Comparison of ENCODE assay signal across 23 mouse cellular contexts in genomic region chr5:27203131-27203530, GRCm38 (mm10).
DNase-seq lines count a peak whose midpoint lies in the region; ATAC-seq and TF ChIP-seq lines count a peak whose summit lies in the region.
"Had no signal": no experiment of that assay in that cellular context is flagged by ENCODE, and none has a peak within 500 bp of the region (broad histone marks: within the 10 kb centered on the region; RNA-seq: fewer than 3 reads in every experiment).

No protein-coding gene starts in this region.

- H3K27ac ChIP-seq in forebrain, postnatal 0 days (ENCODE audit: low read depth, low read length), result no peak overlapping the region
- no peak overlapping the region for H3K27ac ChIP-seq in forebrain, embryonic 10.5 days
- H3K27ac ChIP-seq: heart, embryonic 10.5 days; limb, embryonic 15.5 days; liver, embryonic 15.5 days; midbrain, embryonic 15.5 days had no signal

- no peaks in the 10 kb centered on the region for H3K27me3 ChIP-seq in forebrain, postnatal 0 days (ENCODE audit: insufficient read depth, low read length)
- no peaks in the 10 kb centered on the region for H3K27me3 ChIP-seq in forebrain, embryonic 10.5 days (ENCODE audit: poor library complexity, severe bottlenecking)
- H3K27me3 ChIP-seq: limb, embryonic 15.5 days; liver, embryonic 15.5 days; midbrain, embryonic 15.5 days had no signal

- H3K9me3 ChIP-seq in forebrain, postnatal 0 days (ENCODE audit: low read length), result no peaks in the 10 kb centered on the region
- H3K9me3 ChIP-seq in forebrain, embryonic 10.5 days, result no peaks in the 10 kb centered on the region
- H3K9me3 ChIP-seq: heart, embryonic 10.5 days; limb, embryonic 15.5 days; liver, embryonic 15.5 days; midbrain, embryonic 15.5 days had no signal

- no peak overlapping the region for H3K4me3 ChIP-seq in forebrain, postnatal 0 days (ENCODE audit: low read depth, low read length)
- H3K4me3 ChIP-seq in forebrain, embryonic 10.5 days, result no peak overlapping the region
- H3K4me3 ChIP-seq: heart, embryonic 10.5 days; limb, embryonic 15.5 days; liver, embryonic 15.5 days; midbrain, embryonic 15.5 days; myocyte had no signal

- peak; percentile 28 for DNase-seq in forebrain, postnatal 0 days
- DNase-seq in forebrain, embryonic 10.5 days (ENCODE audit: extremely low spot score, low spot score), result no peak
- peak; percentile 76 for DNase-seq in cerebellum, adult 9-10 months
- peak; percentile 48 for DNase-seq in layer of hippocampus, adult 11-12 months (ENCODE audit: low spot score)
- peak; percentile 59 to 72 for DNase-seq in layer of hippocampus, postnatal 14 days (ENCODE audit: low spot score in 2 of 2)
- no peak for DNase-seq in spleen, postnatal 10 days (ENCODE audit: low spot score in 2 of 2)
- DNase-seq in lung, postnatal 25 days (ENCODE audit: low spot score), result no peak
- no peak for DNase-seq in spleen, postnatal 14 days (ENCODE audit: low spot score in 2 of 2)
- DNase-seq: adrenal gland, postnatal 25 days; embryo, embryonic 11 days; heart, postnatal 10 days; kidney, adult 2 months; kidney, postnatal 10 days; thymus, adult 2 months had no signal

- H3K4me2 ChIP-seq in forebrain, postnatal 0 days (ENCODE audit: low read depth), result no peak overlapping the region
- H3K4me2 ChIP-seq: limb, embryonic 15.5 days; liver, embryonic 15.5 days; midbrain, embryonic 15.5 days had no signal

- 0 out of 2 replicates have a peak, but pooled peaks have one; percentile 32 for ATAC-seq in forebrain, postnatal 0 days
- ATAC-seq: CD4-positive, CD25-positive, alpha-beta regulatory T cell, adult 4 months; forebrain, embryonic 16.5 days; inflammation-experienced regulatory T-cells, adult 6 months; lung, postnatal 0 days; midbrain, embryonic 15.5 days had no signal

- H3K4me1 ChIP-seq in forebrain, postnatal 0 days (ENCODE audit: insufficient read depth), result no peaks in the 10 kb centered on the region
- 0 out of 2 replicates have a peak, but pooled peaks cover 4% of the 10 kb centered on the region for H3K4me1 ChIP-seq in forebrain, embryonic 10.5 days
- H3K4me1 ChIP-seq: heart, embryonic 10.5 days; limb, embryonic 15.5 days; liver, embryonic 15.5 days; midbrain, embryonic 15.5 days had no signal

- H3K36me3 ChIP-seq in forebrain, postnatal 0 days (ENCODE audit: insufficient read depth), result no peaks in the 10 kb centered on the region
- H3K36me3 ChIP-seq in forebrain, embryonic 10.5 days (replicated peaks), result no peaks in the 10 kb centered on the region
- H3K36me3 ChIP-seq: heart, embryonic 10.5 days; limb, embryonic 15.5 days; liver, embryonic 15.5 days; midbrain, embryonic 15.5 days had no signal

- no peak for TF ChIP-seq CTCF in forebrain, postnatal 0 days (IDR thresholded peaks at IDR 0.05; ENCODE audit: low read depth)

- no peak overlapping the region for H3K9ac ChIP-seq in forebrain, postnatal 0 days
- H3K9ac ChIP-seq: limb, embryonic 15.5 days; liver, embryonic 15.5 days; midbrain, embryonic 15.5 days had no signal

Comparison
In these comparisons a context has a peak if more than half of its experiments do, and no peak if none do; other contexts are left out.
1. DNase-seq: peak in forebrain, postnatal 0 days (single experiment), cerebellum, adult 9-10 months (single experiment), layer of hippocampus, adult 11-12 months (single experiment) and layer of hippocampus, postnatal 14 days (2 of 2); none in forebrain, embryonic 10.5 days (single experiment), spleen, postnatal 10 days (0 of 2), lung, postnatal 25 days (single experiment) and spleen, postnatal 14 days (0 of 2).